Mouse (Mus musculus) limb, embryonic 15.5 days (tissue): ENCODE data around the gene Bpgm. TPM values are rescaled to one million over a fixed set of nuclear protein-coding genes. Genes with fewer than 3 reads are reported as not detected.

ENCODE experiments used
- ATAC-seq: fragments of 200-750 bp; cut with Nextera tagmentation; 2 replicates; pipeline ENCODE4 v1.8.0; 2017; ENCODE audit warnings: low read depth, moderate TSS enrichment; ENCODE audit not compliant: insufficient number of reproducible peaks, low FRiP score, low TSS enrichment
- H3K27ac ChIP-seq: fragments of 300-500 bp; sonication (generic); 2 replicates; pipeline ENCODE4 v1.5.1; 2015; ENCODE audit warnings: moderate library complexity, mild to moderate bottlenecking, inconsistent platforms
- H3K27me3 ChIP-seq: fragments of 300-500 bp; sonication (generic); 2 replicates; pipeline ENCODE4 v1.6.1; 2015; ENCODE audit warnings: inconsistent platforms
- H3K36me3 ChIP-seq: fragments of 300-500 bp; sonication (generic); 2 replicates; pipeline ENCODE4 v1.6.1; 2015; ENCODE audit warnings: inconsistent platforms
- H3K4me1 ChIP-seq: fragments of 300-500 bp; sonication (generic); 2 replicates; pipeline ENCODE4 v1.6.1; 2015; ENCODE audit warnings: inconsistent platforms
- H3K4me2 ChIP-seq: fragments of 300-500 bp; sonication (generic); 2 replicates; pipeline ENCODE4 v1.6.1; 2015; ENCODE audit warnings: mild to moderate bottlenecking, inconsistent platforms
- H3K4me3 ChIP-seq: fragments of 300-500 bp; sonication (generic); 2 replicates; pipeline ENCODE4 v1.5.1; 2015; ENCODE audit warnings: mild to moderate bottlenecking, inconsistent platforms
- H3K9ac ChIP-seq: fragments of 300-500 bp; sonication (generic); 2 replicates; pipeline ENCODE4 v1.6.1; 2015; ENCODE audit warnings: inconsistent platforms
- H3K9me3 ChIP-seq: fragments of 300-500 bp; sonication (generic); 2 replicates; pipeline ENCODE4 v1.6.1; 2016; ENCODE audit warnings: inconsistent platforms
- WGBS: fragments of 180-500 bp; shearing (Covaris S2); methylation state at CpG from one replicate; pipeline ENCODE4 v1.1.7; 2015; 5-methylcytosine and 5-hydroxymethylcytosine counted together
- polyA plus RNA-seq: library from polyadenylated mRNA; unstranded; fragments of >200 nt; fragmentation: Nextera tagmentation; extraction: Ambion mirVana; gene quantifications from 2 replicates; pipeline ENCODE4 v1.2.1, GENCODE M21; 2015

Bpgm gene
- polyA plus RNA-seq: 43.2 and 45.4 TPM in 2 replicates

- H3K27ac ChIP-seq: peak within 1 kb of the TSS; percentile 72
- under 1% methylated on average over 35 of the region's 35 CpGs for WGBS
- peaks cover 24% of the 10 kb centered on the region for H3K4me1 ChIP-seq
Measured at GRCm38 (mm10) chr6:34475974-34476794, at the start of gene Bpgm. Bpgm (plus strand) TSS chr6:34476207.

GRCm38 (mm10) chr6:34439006-34439405, 37.0 kb upstream of the Bpgm start:
- Histone ChIP-seq H3K27ac (no peak overlapping the region), H3K4me2 (no peak overlapping the region), H3K4me1 (no peaks in the 10 kb centered on the region), H3K9ac (no peak overlapping the region), H3K4me3 (no peak overlapping the region), H3K9me3 (no peaks in the 10 kb centered on the region), H3K36me3 (no peaks in the 10 kb centered on the region), H3K27me3 (no peaks in the 10 kb centered on the region)
- no peak for ATAC-seq
- WGBS: 71% methylated on average over 2 of the region's 2 CpGs

More at GRCm38 (mm10) chr6:34475974-34476794, at the start of gene Bpgm:
- peak within 1 kb of the TSS; percentile 73 for H3K4me2 ChIP-seq
- no peaks in the 10 kb centered on the region for H3K9me3 ChIP-seq
- peak; percentile 99 for ATAC-seq
- H3K4me3 ChIP-seq: peak within 1 kb of the TSS; percentile 59
- H3K27me3 ChIP-seq: no peaks in the 10 kb centered on the region
- H3K9ac ChIP-seq: peak within 1 kb of the TSS; percentile 45
- H3K36me3 ChIP-seq: no peaks in the 10 kb centered on the region

GRCm38 (mm10) chr6:34441556-34442257, 34.3 kb upstream of the Bpgm start:
- Histone ChIP-seq H3K27ac (no peak overlapping the region), H3K9me3 (no peaks in the 10 kb centered on the region), H3K9ac (no peak overlapping the region), H3K36me3 (no peaks in the 10 kb centered on the region), H3K4me2 (no peak overlapping the region), H3K4me1 (no peaks in the 10 kb centered on the region), H3K27me3 (no peaks in the 10 kb centered on the region), H3K4me3 (no peak overlapping the region)
- 60% methylated on average over 9 of the region's 9 CpGs for WGBS
- ATAC-seq: no peak

GRCm38 (mm10) chr6:34443791-34444190, 32.2 kb upstream of the Bpgm start:
- WGBS: 83% methylated on average over 2 of the region's 2 CpGs
- Histone ChIP-seq H3K9me3 (no peaks in the 10 kb centered on the region), H3K36me3 (no peaks in the 10 kb centered on the region), H3K27ac (no peak overlapping the region), H3K4me2 (no peak overlapping the region), H3K4me1 (no peaks in the 10 kb centered on the region), H3K27me3 (no peaks in the 10 kb centered on the region), H3K9ac (no peak overlapping the region), H3K4me3 (no peak overlapping the region)
- ATAC-seq: no peak

GRCm38 (mm10) chr6:34447961-34448360, 28.0 kb upstream of the Bpgm start:
- no peak overlapping the region for H3K4me2 ChIP-seq
- no peaks in the 10 kb centered on the region for H3K36me3 ChIP-seq
- no peaks in the 10 kb centered on the region for H3K4me1 ChIP-seq
- H3K27me3 ChIP-seq: no peaks in the 10 kb centered on the region
- H3K4me3 ChIP-seq: no peak overlapping the region
- no peak overlapping the region for H3K27ac ChIP-seq
- no peak overlapping the region for H3K9ac ChIP-seq
- 7% methylated on average over 2 of the region's 2 CpGs for WGBS
- H3K9me3 ChIP-seq: no peaks in the 10 kb centered on the region
- ATAC-seq: no peak

- Histone ChIP-seq H3K4me3 (no peak overlapping the region), H3K27me3 (no peaks in the 10 kb centered on the region), H3K9ac (no peak overlapping the region), H3K9me3 (no peaks in the 10 kb centered on the region), H3K36me3 (no peaks in the 10 kb centered on the region), H3K4me1 (no peaks in the 10 kb centered on the region), H3K27ac (no peak overlapping the region), H3K4me2 (no peak overlapping the region)
- WGBS: 60% methylated on average over 1 of the region's 1 CpGs
- no peak for ATAC-seq
Measured at GRCm38 (mm10) chr6:34448696-34449095, 27.3 kb upstream of the Bpgm start.

- WGBS: 64% methylated on average over 7 of the region's 7 CpGs
- Histone ChIP-seq H3K27me3 (no peaks in the 10 kb centered on the region), H3K4me3 (no peak overlapping the region), H3K9ac (no peak overlapping the region), H3K9me3 (no peaks in the 10 kb centered on the region), H3K4me1 (no peaks in the 10 kb centered on the region), H3K36me3 (no peaks in the 10 kb centered on the region), H3K4me2 (no peak overlapping the region), H3K27ac (no peak overlapping the region)
- no peak for ATAC-seq
Measured at GRCm38 (mm10) chr6:34452963-34453770, 22.8 kb upstream of the Bpgm start.

- Histone ChIP-seq H3K4me2 (no peak overlapping the region), H3K27ac (no peak overlapping the region), H3K27me3 (no peaks in the 10 kb centered on the region), H3K9ac (no peak overlapping the region), H3K4me1 (no peaks in the 10 kb centered on the region), H3K9me3 (no peaks in the 10 kb centered on the region), H3K4me3 (no peak overlapping the region), H3K36me3 (no peaks in the 10 kb centered on the region)
- ATAC-seq: no peak
Measured at GRCm38 (mm10) chr6:34459456-34459855, 16.6 kb upstream of the Bpgm start.

- Histone ChIP-seq H3K36me3 (no peaks in the 10 kb centered on the region), H3K27ac (no peak overlapping the region), H3K4me1 (no peaks in the 10 kb centered on the region), H3K27me3 (no peaks in the 10 kb centered on the region), H3K9me3 (no peaks in the 10 kb centered on the region), H3K4me3 (no peak overlapping the region), H3K4me2 (no peak overlapping the region), H3K9ac (no peak overlapping the region)
- no peak for ATAC-seq
- 48% methylated on average over 4 of the region's 4 CpGs for WGBS
Measured at GRCm38 (mm10) chr6:34460651-34461050, 15.4 kb upstream of the Bpgm start.

- H3K9me3 ChIP-seq: no peaks in the 10 kb centered on the region
- H3K4me1 ChIP-seq: no peaks in the 10 kb centered on the region
- no peak overlapping the region for H3K4me3 ChIP-seq
- H3K27ac ChIP-seq: no peak overlapping the region
- no peaks in the 10 kb centered on the region for H3K27me3 ChIP-seq
- no peaks in the 10 kb centered on the region for H3K36me3 ChIP-seq
- H3K9ac ChIP-seq: no peak overlapping the region
- ATAC-seq: no peak
- 63% methylated on average over 4 of the region's 4 CpGs for WGBS
- no peak overlapping the region for H3K4me2 ChIP-seq
Measured at GRCm38 (mm10) chr6:34463582-34463981, 12.4 kb upstream of the Bpgm start.

- Histone ChIP-seq H3K9me3 (no peaks in the 10 kb centered on the region), H3K4me3 (no peak overlapping the region), H3K4me2 (no peak overlapping the region), H3K36me3 (no peaks in the 10 kb centered on the region), H3K4me1 (peaks cover 2% of the 10 kb centered on the region), H3K27me3 (no peaks in the 10 kb centered on the region), H3K27ac (no peak overlapping the region), H3K9ac (no peak overlapping the region)
- 65% methylated on average over 12 of the region's 12 CpGs for WGBS
- no peak for ATAC-seq
Measured at GRCm38 (mm10) chr6:34471434-34472110, 4.4 kb upstream of the Bpgm start.
